Mouse (Mus musculus): ENCODE results near the gene Pdcd1lg2.

DNA sequence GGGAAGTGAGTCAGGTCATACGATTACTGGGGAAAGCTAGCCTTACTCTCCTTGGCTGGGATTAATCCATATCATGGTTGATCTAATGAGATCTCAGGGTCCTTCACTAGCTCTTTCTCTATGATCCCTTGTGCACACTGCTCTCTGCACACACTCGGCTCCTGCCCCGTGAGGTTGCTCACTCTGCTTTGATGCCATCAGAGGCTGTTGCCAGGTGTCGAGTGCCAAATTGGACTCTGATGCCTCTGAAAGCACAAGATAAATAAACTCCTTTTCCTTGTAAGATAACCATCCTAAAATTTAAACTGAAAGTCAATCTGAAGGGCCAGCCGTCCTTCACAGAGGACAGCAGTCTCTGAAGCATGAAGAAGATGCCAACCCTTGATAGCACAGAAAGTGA lies 20.2 kb upstream of the Pdcd1lg2 start:
- TF ChIP-seq CTCF (IDR thresholded peaks at IDR 0.05; ENCODE audit: borderline replicate concordance, control insufficient read depth, extremely low read depth, insufficient read depth, low read length, poor library complexity) (no peak), POLR2A (IDR thresholded peaks at IDR 0.05; ENCODE audit: control insufficient read depth, extremely low read depth, insufficient read depth, low read length, poor library complexity) (no peak)

Data from thymus, adult 2 months (tissue).